Mouse (Mus musculus): ENCODE measurements around the gene Gm38392. TPM values are rescaled to one million over a fixed set of nuclear protein-coding genes. Genes with fewer than 3 reads are reported as not detected.
A peak's percentile ranks its signal among the peaks of the same experiment; 100 is the strongest.
"Not testable (repeated sequence)": the region's sequence is repeated elsewhere in the genome, so short reads cannot be mapped to it uniquely, and the experiment has no call there.

Gene Gm38392
- polyA plus RNA-seq, 1 experiment from 2014 or later, result 0.26 TPM

DNA sequence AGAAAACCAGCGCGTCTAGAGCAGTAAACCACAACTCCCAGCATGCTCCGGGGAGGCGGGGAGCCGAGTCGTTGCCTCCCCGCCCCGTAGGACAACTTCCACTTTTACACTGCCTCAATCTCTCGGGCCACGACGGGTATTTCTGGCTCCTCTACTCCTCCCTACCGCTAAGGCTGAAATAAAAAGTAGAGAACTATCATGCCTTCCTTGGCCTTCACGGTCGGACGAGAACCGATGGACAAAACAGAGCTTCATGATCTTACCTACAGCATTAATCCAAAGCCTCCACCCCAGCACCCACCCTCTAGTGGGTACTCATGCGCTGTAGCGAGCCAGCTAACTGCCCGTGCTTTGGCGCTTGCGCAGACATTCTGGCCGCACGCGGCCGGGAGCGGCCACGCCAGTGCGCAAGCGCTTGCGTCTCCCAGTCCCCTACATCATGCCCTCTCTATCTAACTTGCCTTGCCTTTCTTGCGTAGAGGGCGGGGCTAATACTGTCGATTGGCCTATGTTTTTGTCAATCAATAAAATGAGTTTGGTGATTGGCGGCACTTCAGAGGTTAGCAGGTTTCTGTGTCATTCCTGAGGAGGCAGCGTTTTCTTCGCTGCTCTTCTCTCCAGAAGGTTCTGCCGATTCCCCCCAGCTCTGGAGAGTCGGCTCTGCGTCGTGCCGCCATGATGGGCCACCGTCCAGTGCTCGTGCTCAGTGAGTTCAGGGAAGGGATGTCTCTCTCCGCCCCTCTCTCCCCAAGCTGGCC is 9.7 kb upstream of the Gm38392 start, which contains the start of the genes Tsacc and Cct3:
Gene Tsacc (minus strand): TSS at position 439 of the 758 bp plus-strand sequence.
Gene Cct3 (plus strand): TSS at position 556 of the 758 bp plus-strand sequence.
- H3K4me2 ChIP-seq, result peak within 1 kb of the TSS; percentile 77
- peaks cover 27% of the 10 kb centered on the region for H3K4me1 ChIP-seq
- no peaks in the 10 kb centered on the region for H3K27me3 ChIP-seq (replicated peaks)
- no peaks in the 10 kb centered on the region for H3K9me3 ChIP-seq (replicated peaks)
- under 1% methylated on average over 44 of the region's 44 CpGs for WGBS
- H3K9ac ChIP-seq (replicated peaks), result peak within 1 kb of the TSS; percentile 86
- H3K27ac ChIP-seq (replicated peaks), result peak within 1 kb of the TSS; percentile 91
- peak within 1 kb of the TSS; percentile 82 for H3K4me3 ChIP-seq (replicated peaks)
- H3K36me3 ChIP-seq, result peaks cover 27% of the 10 kb centered on the region
- peak; percentile 98 for ATAC-seq (ENCODE audit: low FRiP score)

DNA sequence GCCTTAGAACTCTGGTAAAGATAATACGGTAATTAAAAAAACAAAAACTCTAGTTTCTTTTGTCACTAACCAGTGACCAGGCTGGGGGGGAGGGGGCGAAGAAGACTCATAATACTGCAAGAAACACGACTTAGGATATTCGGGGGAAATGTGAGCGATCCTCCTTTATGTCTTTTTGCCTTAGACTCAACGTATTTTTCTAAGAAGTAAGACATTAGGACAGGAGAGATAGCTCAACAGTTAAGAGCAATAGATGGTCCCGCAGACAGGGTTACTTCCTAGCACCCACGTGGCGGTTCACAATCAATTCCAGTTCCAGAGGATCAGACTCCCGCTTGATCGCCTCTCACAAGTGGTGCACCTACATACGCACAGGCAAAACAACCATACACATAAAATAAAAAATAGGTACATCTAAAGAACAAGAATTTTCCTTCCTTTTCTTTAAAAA is 9.1 kb upstream of the Gm38392 start:
- whole genome bisulfite sequencing, result 1% methylated on average over 12 of the region's 12 CpGs
- peak; percentile 32; the same call in 1 of the 2 replicates for ATAC-seq (ENCODE audit: low FRiP score)
- peak overlapping the region; percentile 69 for H3K4me2 ChIP-seq
- no peaks in the 10 kb centered on the region for H3K9me3 ChIP-seq (replicated peaks)
- peaks cover 27% of the 10 kb centered on the region for H3K4me1 ChIP-seq
- H3K27me3 ChIP-seq (replicated peaks), result no peaks in the 10 kb centered on the region
- H3K9ac ChIP-seq (replicated peaks), result peak overlapping the region; percentile 60
- peaks cover 21% of the 10 kb centered on the region for H3K36me3 ChIP-seq
- peak overlapping the region; percentile 82 for H3K4me3 ChIP-seq (replicated peaks)
- peak overlapping the region; percentile 91 for H3K27ac ChIP-seq (replicated peaks)

DNA sequence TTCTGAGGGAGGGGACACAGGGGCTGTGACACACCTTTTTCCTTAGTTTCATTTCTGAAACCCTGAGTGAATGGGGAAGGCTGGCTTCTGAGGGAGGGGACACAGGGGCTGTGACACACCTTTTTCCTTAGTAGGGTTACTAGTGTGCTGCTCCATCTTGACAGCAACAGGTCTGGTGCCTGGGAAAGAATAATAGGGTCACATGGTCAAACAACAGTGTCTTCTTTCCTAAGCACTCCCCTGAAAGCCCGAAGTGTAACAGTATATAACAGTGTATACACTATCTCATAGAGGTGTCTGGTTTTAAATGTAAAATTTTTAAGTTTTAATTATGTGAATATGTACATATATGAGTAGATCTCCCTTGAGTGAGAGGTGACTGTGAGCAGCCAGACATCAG is 8.3 kb upstream of the Gm38392 start:
- Histone ChIP-seq H3K9ac (replicated peaks) (0 out of 2 replicates have a peak overlapping the region, but pooled peaks have one; percentile 60), H3K4me2 (peak overlapping the region; percentile 69), H3K36me3 (peaks cover 12% of the 10 kb centered on the region), H3K4me1 (peaks cover 27% of the 10 kb centered on the region)
- H3K9me3 ChIP-seq (replicated peaks); H3K27ac ChIP-seq (replicated peaks); ATAC-seq (ENCODE audit: low FRiP score); H3K27me3 ChIP-seq (replicated peaks); H3K4me3 ChIP-seq (replicated peaks): not testable (repeated sequence)
- 65% methylated on average over 1 of the region's 1 CpGs for WGBS

DNA sequence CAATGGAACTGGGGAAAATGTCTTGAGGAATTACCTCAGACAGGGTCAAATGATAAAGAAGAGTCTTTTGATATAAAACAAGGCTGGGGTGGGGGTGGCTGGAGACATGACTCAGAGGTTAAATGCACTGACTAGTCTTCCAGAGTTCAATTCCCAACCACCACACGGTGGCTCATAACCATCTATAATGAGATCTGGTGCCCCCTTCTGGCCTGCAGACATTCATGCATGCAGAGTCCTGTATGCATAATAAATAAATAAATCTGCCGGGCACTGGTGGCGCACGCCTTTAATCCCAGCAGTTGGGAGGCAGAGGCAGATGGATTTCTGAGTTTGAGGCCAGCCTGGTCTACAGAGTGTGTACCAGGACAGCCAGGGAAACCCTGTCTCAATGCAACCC is 5.0 kb upstream of the Gm38392 start:
- Histone ChIP-seq H3K27me3 (replicated peaks) (no peaks in the 10 kb centered on the region), H3K9me3 (replicated peaks) (no peaks in the 10 kb centered on the region), H3K4me3 (replicated peaks) (no peak overlapping the region), H3K4me2 (no peak overlapping the region), H3K4me1 (peaks cover 8% of the 10 kb centered on the region), H3K9ac (replicated peaks) (no peak overlapping the region), H3K27ac (replicated peaks) (no peak overlapping the region), H3K36me3 (no peaks in the 10 kb centered on the region)
- no peak for ATAC-seq (ENCODE audit: low FRiP score)
- 56% methylated on average over 4 of the region's 4 CpGs for WGBS

DNA sequence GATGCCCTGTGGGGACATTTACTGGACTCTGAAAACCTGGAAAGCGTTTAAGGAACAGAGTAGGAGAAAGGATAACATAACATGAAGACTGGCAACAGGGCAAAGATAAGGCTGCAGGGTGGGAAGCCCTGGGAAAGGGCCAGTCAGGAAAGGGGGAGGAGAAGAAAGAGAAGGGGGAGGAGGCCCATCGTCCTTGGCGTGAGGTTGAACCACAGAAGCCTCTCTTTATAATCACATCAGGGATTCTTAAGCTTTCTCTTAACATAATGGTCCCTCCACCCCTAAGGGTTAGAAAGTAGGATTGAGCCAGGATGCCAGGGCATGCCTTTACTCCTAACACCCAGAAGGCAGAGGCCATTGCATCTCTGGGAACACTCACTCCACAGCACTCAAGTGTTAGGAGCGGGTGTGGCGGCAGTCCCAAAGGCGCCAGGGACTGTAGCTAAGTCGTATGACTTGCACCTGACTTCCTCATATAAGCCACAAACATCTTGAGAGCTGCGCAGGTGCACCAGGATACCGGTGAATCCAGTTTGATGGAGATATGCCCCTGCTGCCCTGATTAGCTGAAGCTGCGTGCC is 1.2 kb upstream of the Gm38392 start:
- not testable (repeated sequence) for H3K4me1 ChIP-seq; ATAC-seq (ENCODE audit: low FRiP score); H3K4me2 ChIP-seq; H3K27ac ChIP-seq (replicated peaks); H3K9me3 ChIP-seq (replicated peaks); H3K4me3 ChIP-seq (replicated peaks); H3K36me3 ChIP-seq; H3K27me3 ChIP-seq (replicated peaks); H3K9ac ChIP-seq (replicated peaks)
- WGBS, result 83% methylated on average over 8 of the region's 10 CpGs

GRCm38 (mm10) chr3:88285565-88285895 is 1.5 kb downstream of the Gm38392 start:
- H3K9me3 ChIP-seq (replicated peaks); H3K9ac ChIP-seq (replicated peaks); H3K36me3 ChIP-seq; ATAC-seq (ENCODE audit: low FRiP score); H3K4me2 ChIP-seq; H3K4me1 ChIP-seq; H3K27me3 ChIP-seq (replicated peaks); H3K4me3 ChIP-seq (replicated peaks); H3K27ac ChIP-seq (replicated peaks): not testable (repeated sequence)
- WGBS, result no CpG with 5 or more reads among the region's 2 CpGs

- H3K9me3 ChIP-seq (replicated peaks); H3K4me2 ChIP-seq; H3K36me3 ChIP-seq; H3K9ac ChIP-seq (replicated peaks); ATAC-seq (ENCODE audit: low FRiP score); H3K27me3 ChIP-seq (replicated peaks); H3K4me1 ChIP-seq; H3K4me3 ChIP-seq (replicated peaks); H3K27ac ChIP-seq (replicated peaks): not testable (repeated sequence)
- WGBS, result 97% methylated on average over 14 of the region's 14 CpGs
These were observed 2.0 kb downstream of the Gm38392 start for GRCm38 (mm10) chr3:88284815-88285564.

DNA sequence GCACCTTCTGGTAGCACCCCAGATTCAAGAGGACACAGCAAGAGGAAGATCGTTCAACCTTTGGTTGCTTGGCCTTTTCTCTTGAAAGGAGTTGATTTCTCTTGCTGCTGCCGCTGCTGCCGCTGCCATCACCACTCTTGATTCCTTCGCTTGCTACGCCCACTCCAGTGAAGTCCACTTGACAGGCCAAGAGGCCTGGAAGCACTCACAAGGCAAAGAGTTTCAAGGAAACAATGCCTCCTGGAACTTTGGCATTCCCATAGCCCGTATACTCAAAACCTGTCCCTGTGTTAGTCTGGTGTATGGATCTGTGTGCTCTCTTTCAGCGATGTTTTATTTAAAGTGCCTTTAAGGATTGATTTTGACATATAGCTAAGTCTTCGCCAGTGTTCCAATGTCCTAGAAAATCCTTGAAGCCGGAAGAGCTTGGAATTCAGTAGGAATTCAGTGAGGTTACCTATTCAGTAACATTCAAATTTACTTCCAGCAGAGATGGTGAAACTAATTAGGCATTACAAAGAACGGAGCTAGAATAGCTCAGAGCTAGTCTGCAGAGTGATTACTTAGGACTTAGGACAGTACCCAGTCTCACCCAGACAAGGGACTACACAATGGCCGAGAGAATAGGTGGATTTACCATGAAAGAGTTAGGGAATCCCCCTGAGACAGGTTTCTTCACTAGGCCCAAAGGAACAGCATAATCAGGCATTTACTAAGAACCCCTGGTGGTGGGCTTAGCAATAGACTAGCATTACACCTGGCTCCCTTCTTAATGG is 5.7 kb downstream of the Gm38392 start:
- 67% methylated on average over 11 of the region's 11 CpGs for WGBS
- H3K9me3 ChIP-seq (replicated peaks); H3K27me3 ChIP-seq (replicated peaks); H3K4me3 ChIP-seq (replicated peaks); H3K4me2 ChIP-seq; H3K36me3 ChIP-seq; H3K9ac ChIP-seq (replicated peaks); H3K4me1 ChIP-seq; ATAC-seq (ENCODE audit: low FRiP score); H3K27ac ChIP-seq (replicated peaks): not testable (repeated sequence)

GRCm38 (mm10) chr3:88280035-88280434 is 7.0 kb downstream of the Gm38392 start:
- WGBS, result 93% methylated on average over 2 of the region's 2 CpGs
- no peak overlapping the region for H3K9ac ChIP-seq (replicated peaks)
- ATAC-seq (ENCODE audit: low FRiP score), result no peak
- no peaks in the 10 kb centered on the region for H3K9me3 ChIP-seq (replicated peaks)
- H3K36me3 ChIP-seq, result no peaks in the 10 kb centered on the region
- no peak overlapping the region for H3K4me2 ChIP-seq
- H3K27ac ChIP-seq (replicated peaks), result no peak overlapping the region
- no peaks in the 10 kb centered on the region for H3K27me3 ChIP-seq (replicated peaks)
- no peak overlapping the region for H3K4me3 ChIP-seq (replicated peaks)
- no peaks in the 10 kb centered on the region for H3K4me1 ChIP-seq

GRCm38 (mm10) chr3:88276529-88277143 is 10.4 kb downstream of the Gm38392 start:
- Histone ChIP-seq H3K36me3 (no peaks in the 10 kb centered on the region), H3K27ac (replicated peaks) (no peak overlapping the region), H3K4me2 (no peak overlapping the region), H3K27me3 (replicated peaks) (no peaks in the 10 kb centered on the region), H3K4me1 (no peaks in the 10 kb centered on the region), H3K9ac (replicated peaks) (no peak overlapping the region), H3K4me3 (replicated peaks) (no peak overlapping the region), H3K9me3 (replicated peaks) (no peaks in the 10 kb centered on the region)
- 45% methylated on average over 7 of the region's 7 CpGs for WGBS
- no peak for ATAC-seq (ENCODE audit: low FRiP score)

DNA sequence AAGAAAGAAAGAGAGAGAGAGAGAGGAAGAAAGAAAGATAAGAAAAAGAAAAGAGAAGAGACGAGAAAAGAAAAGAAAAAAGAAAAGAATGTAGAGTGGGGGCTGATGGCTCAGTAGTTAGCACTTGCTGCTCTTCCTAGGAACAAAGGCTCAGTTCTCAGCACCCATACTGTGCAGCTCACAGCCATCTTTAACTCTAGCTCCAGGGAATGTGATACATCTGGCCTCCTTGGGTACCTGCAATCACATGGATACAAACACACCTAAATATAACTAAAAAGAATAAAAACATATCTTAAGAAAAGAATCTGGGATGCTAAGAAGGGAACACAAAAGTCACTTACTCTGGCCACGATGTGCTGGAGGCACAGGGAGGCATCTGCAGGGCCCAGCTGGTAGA is 10.9 kb downstream of the Gm38392 start:
- H3K9me3 ChIP-seq (replicated peaks), result no peaks in the 10 kb centered on the region
- H3K4me1 ChIP-seq, result no peaks in the 10 kb centered on the region
- no peak overlapping the region for H3K4me3 ChIP-seq (replicated peaks)
- H3K9ac ChIP-seq (replicated peaks), result no peak overlapping the region
- no peak overlapping the region for H3K4me2 ChIP-seq
- H3K36me3 ChIP-seq, result no peaks in the 10 kb centered on the region
- no peak overlapping the region for H3K27ac ChIP-seq (replicated peaks)
- no peaks in the 10 kb centered on the region for H3K27me3 ChIP-seq (replicated peaks)
- 92% methylated on average over 2 of the region's 2 CpGs for WGBS
- no peak for ATAC-seq (ENCODE audit: low FRiP score)
